Mouse (Mus musculus): ENCODE measurements around the gene Iqcf1.

The Iqcf1 gene

GRCm38 (mm10) chr9:106499667-106500066, at the start of gene Iqcf1:
Gene Iqcf1, plus strand, starts transcription at chr9:106499967.
- no peak for DNase-seq (ENCODE audit: low read depth, low spot score)

- DNase-seq (ENCODE audit: low read depth, low spot score) = no peak
These were observed 49.1 kb upstream of the Iqcf1 start for GRCm38 (mm10) chr9:106450661-106451060.

GRCm38 (mm10) chr9:106451298-106451697, 48.5 kb upstream of the Iqcf1 start:
- DNase-seq (ENCODE audit: low read depth, low spot score) = no peak

- DNase-seq (ENCODE audit: low read depth, low spot score) = no peak
These were observed 47.9 kb upstream of the Iqcf1 start for GRCm38 (mm10) chr9:106451899-106452298.

- no peak for DNase-seq (ENCODE audit: low read depth, low spot score)
These were observed 47.4 kb upstream of the Iqcf1 start for GRCm38 (mm10) chr9:106452351-106452750.

- DNase-seq (ENCODE audit: low read depth, low spot score) = peak; percentile 67
These were observed 46.9 kb upstream of the Iqcf1 start for GRCm38 (mm10) chr9:106452821-106453220.

GRCm38 (mm10) chr9:106453271-106454070, 46.3 kb upstream of the Iqcf1 start, which contains the start of gene Pcbp4:
Gene Pcbp4, plus strand, starts transcription at chr9:106453291.
- peak; percentile 81 for DNase-seq (ENCODE audit: low read depth, low spot score)

- DNase-seq (ENCODE audit: low read depth, low spot score) = no peak
These were observed 45.6 kb upstream of the Iqcf1 start for GRCm38 (mm10) chr9:106454071-106454761.

GRCm38 (mm10) chr9:106454888-106455681, 44.7 kb upstream of the Iqcf1 start:
- DNase-seq (ENCODE audit: low read depth, low spot score) = no peak

- DNase-seq (ENCODE audit: low read depth, low spot score) = no peak
These were observed 43.2 kb upstream of the Iqcf1 start for GRCm38 (mm10) chr9:106456325-106457162.

- no peak for DNase-seq (ENCODE audit: low read depth, low spot score)
These were observed 42.6 kb upstream of the Iqcf1 start for GRCm38 (mm10) chr9:106457163-106457559.

GRCm38 (mm10) chr9:106457920-106458319, 41.8 kb upstream of the Iqcf1 start:
- no peak for DNase-seq (ENCODE audit: low read depth, low spot score)

GRCm38 (mm10) chr9:106459946-106460345, 39.8 kb upstream of the Iqcf1 start:
- DNase-seq (ENCODE audit: low read depth, low spot score) = no peak

GRCm38 (mm10) chr9:106460401-106461025, 39.3 kb upstream of the Iqcf1 start:
- no peak for DNase-seq (ENCODE audit: low read depth, low spot score)

GRCm38 (mm10) chr9:106461026-106461415, 38.7 kb upstream of the Iqcf1 start:
- DNase-seq (ENCODE audit: low read depth, low spot score) = no peak

- DNase-seq (ENCODE audit: low read depth, low spot score) = no peak
These were observed 37.9 kb upstream of the Iqcf1 start for GRCm38 (mm10) chr9:106461641-106462429.

- no peak for DNase-seq (ENCODE audit: low read depth, low spot score)
These were observed 37.4 kb upstream of the Iqcf1 start for GRCm38 (mm10) chr9:106462430-106462800.

GRCm38 (mm10) chr9:106463122-106464063, 36.4 kb upstream of the Iqcf1 start:
- no peak for DNase-seq (ENCODE audit: low read depth, low spot score)

Measured in A20 (cell line).